Mouse (Mus musculus) lung, embryonic 16.5 days (tissue): ENCODE data around the gene Lpar5. TPM values are rescaled to one million over a fixed set of nuclear protein-coding genes. Genes with fewer than 3 reads are reported as not detected.

Experiments
- ATAC-seq: fragments of 200-750 bp; cut with Nextera tagmentation; 2 replicates; pipeline ENCODE4 v1.8.0; 2017; ENCODE audit warnings: low read depth, mild to moderate bottlenecking, moderate library complexity
- H3K27ac ChIP-seq: fragments of 300-500 bp; sonication (generic); 2 replicates; pipeline ENCODE4 v1.5.1; 2014; ENCODE audit warnings: mild to moderate bottlenecking, control low read depth, low read length
- H3K27me3 ChIP-seq: fragments of 300-500 bp; sonication (generic); 2 replicates; pipeline ENCODE4 v1.6.1; 2014; ENCODE audit warnings: low read depth, low read length, mixed read lengths; ENCODE audit not compliant: control insufficient read depth, insufficient read depth
- H3K36me3 ChIP-seq: fragments of 300-500 bp; sonication (generic); 2 replicates; pipeline ENCODE4 v1.6.1; 2014; ENCODE audit warnings: low read length; ENCODE audit not compliant: control insufficient read depth, insufficient read depth
- H3K4me1 ChIP-seq: fragments of 300-500 bp; sonication (generic); replicated peaks from 2 replicates; pipeline ENCODE4 v1.6.1; 2014; ENCODE audit warnings: low read length, mixed read lengths; ENCODE audit not compliant: control insufficient read depth, insufficient read depth
- H3K4me2 ChIP-seq: fragments of 300-500 bp; sonication (generic); 2 replicates; pipeline ENCODE4 v1.6.1; 2014; ENCODE audit warnings: low read depth, low read length, control low read depth
- H3K4me3 ChIP-seq: fragments of 300-500 bp; sonication (generic); 2 replicates; pipeline ENCODE4 v1.5.1; 2014; ENCODE audit warnings: mild to moderate bottlenecking, low read length, control low read depth
- H3K9ac ChIP-seq: fragments of 300-500 bp; sonication (generic); 2 replicates; pipeline ENCODE4 v1.6.1; 2014; ENCODE audit warnings: low read length, control low read depth
- H3K9me3 ChIP-seq: fragments of 300-500 bp; sonication (generic); 2 replicates; pipeline ENCODE4 v1.6.1; 2016; ENCODE audit warnings: low read length; ENCODE audit not compliant: control insufficient read depth
- WGBS: fragments of 180-500 bp; shearing (Covaris S2); extraction: QIAGEN DNeasy Blood & Tissue Kit; methylation state at CpG from one replicate; pipeline ENCODE4 v1.1.7; 2014; 5-methylcytosine and 5-hydroxymethylcytosine counted together
- polyA plus RNA-seq: library from polyadenylated mRNA; unstranded; fragments of >200 nt; fragmentation: Nextera tagmentation; extraction: Ambion mirVana; gene quantifications from 2 replicates; pipeline ENCODE4 v1.2.1, GENCODE M21; 2015

Gene Lpar5
- polyA plus RNA-seq, 1 experiment from 2014 or later: 0.49 TPM

GRCm38 (mm10) chr6:125090341-125091085 is 22.8 kb downstream of the Lpar5 start:
- ATAC-seq: no peak
- H3K9me3 ChIP-seq: no peaks in the 10 kb centered on the region
- 49% methylated on average over 10 of the region's 10 CpGs for WGBS
- peaks cover 25% of the 10 kb centered on the region for H3K4me1 ChIP-seq
- peak overlapping the region; percentile 62 for H3K9ac ChIP-seq
- no peaks in the 10 kb centered on the region for H3K36me3 ChIP-seq
- 0 out of 2 replicates have a peak overlapping the region, but pooled peaks have one; percentile 11 for H3K4me3 ChIP-seq
- H3K4me2 ChIP-seq: peak overlapping the region; percentile 70
- no peaks in the 10 kb centered on the region for H3K27me3 ChIP-seq
- H3K27ac ChIP-seq: peak overlapping the region; percentile 97

- H3K9me3 ChIP-seq: no peaks in the 10 kb centered on the region
- no peak overlapping the region for H3K4me2 ChIP-seq
- H3K27me3 ChIP-seq: no peaks in the 10 kb centered on the region
- peaks cover 25% of the 10 kb centered on the region for H3K4me1 ChIP-seq
- H3K36me3 ChIP-seq: no peaks in the 10 kb centered on the region
- no peak overlapping the region for H3K4me3 ChIP-seq
- 74% methylated on average over 5 of the region's 5 CpGs for WGBS
- H3K9ac ChIP-seq: no peak overlapping the region
- H3K27ac ChIP-seq: 0 out of 2 replicates have a peak overlapping the region, but pooled peaks have one; percentile 4
- ATAC-seq: no peak
These were observed 24.7 kb downstream of the Lpar5 start for GRCm38 (mm10) chr6:125092372-125092771.

- ATAC-seq: no peak
- Histone ChIP-seq H3K4me2 (no peak overlapping the region), H3K4me1 (peaks cover 34% of the 10 kb centered on the region), H3K9ac (no peak overlapping the region), H3K27ac (peak overlapping the region; percentile 95), H3K4me3 (no peak overlapping the region), H3K27me3 (no peaks in the 10 kb centered on the region), H3K9me3 (no peaks in the 10 kb centered on the region), H3K36me3 (peaks cover 5% of the 10 kb centered on the region; the same call in 1 of the 2 replicates)
- 37% methylated on average over 3 of the region's 3 CpGs for WGBS
These were observed 27.1 kb downstream of the Lpar5 start for GRCm38 (mm10) chr6:125094843-125095242.

DNA sequence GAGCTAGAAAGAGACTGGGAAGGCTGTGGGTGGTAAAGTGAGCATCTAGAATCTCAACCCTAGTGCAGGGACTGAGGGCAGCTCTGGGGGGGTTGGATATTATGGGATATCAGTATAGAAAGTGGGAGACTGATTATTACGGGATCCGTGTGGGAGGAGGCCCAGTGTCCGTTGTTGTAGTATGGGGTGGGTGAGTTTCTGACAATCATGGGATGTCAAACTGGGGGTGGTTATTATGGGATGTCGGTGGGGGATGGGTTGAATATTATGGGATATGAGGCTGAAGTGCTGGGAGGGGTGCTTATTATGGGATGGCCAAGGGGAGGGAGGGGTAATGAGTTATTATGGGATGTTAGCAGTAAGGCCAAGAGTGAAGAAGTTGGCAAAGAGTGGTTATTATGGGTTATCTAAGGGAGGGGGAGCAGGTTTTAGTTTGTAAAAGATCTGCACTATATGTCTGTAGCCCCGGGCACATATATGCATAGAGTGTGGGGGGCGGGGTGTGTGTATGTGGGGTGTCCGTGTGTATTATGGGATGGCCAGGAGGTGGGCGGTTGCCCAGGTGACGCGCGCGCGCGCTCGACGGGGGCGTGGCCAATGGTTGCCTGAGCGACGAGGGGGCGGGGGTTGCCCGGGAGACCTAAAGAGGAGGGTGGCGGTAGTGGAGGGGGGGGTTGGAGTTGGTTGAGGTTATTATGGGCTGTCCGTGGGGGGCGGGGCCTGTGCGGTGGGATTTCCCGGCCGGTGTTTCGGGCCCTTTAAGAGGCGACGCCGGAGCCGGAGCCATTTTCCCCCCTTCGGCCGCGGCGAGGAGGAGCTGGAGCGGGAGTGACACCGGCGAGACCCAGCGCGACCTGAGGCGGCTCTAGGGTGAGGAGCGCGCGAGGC is 27.9 kb downstream of the Lpar5 start, which contains the start of gene Chd4:
TSS of gene Chd4 (plus strand) at position 591 of the 888 bp plus-strand sequence.
- ATAC-seq: peak; percentile 81
- Histone ChIP-seq H3K4me1 (peaks cover 32% of the 10 kb centered on the region), H3K4me3 (peak within 1 kb of the TSS; percentile 90), H3K4me2 (peak within 1 kb of the TSS; percentile 95), H3K9ac (peak within 1 kb of the TSS; percentile 92), H3K27ac (peak within 1 kb of the TSS; percentile 95), H3K27me3 (no peaks in the 10 kb centered on the region), H3K36me3 (peaks cover 10% of the 10 kb centered on the region), H3K9me3 (no peaks in the 10 kb centered on the region)
- 2% methylated on average over 41 of the region's 45 CpGs for WGBS

DNA sequence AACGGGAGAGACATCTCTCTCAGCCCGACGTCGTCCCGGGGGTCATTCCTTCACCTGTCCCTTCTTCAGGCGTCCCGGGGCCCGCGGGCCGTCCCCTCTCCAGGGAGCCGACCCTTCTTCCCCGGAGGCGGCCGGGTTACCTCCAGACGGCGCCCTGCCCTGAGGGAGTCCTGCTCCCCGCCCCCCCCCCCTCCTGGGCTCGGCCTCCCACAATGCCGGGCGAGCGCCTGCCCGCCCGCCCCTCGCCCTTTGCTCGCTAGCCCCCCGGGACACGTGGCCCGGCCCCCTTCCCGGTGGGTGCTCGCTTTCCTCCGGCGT is 28.5 kb downstream of the Lpar5 start:
- peaks cover 14% of the 10 kb centered on the region for H3K36me3 ChIP-seq
- peak overlapping the region; percentile 95 for H3K4me2 ChIP-seq
- H3K9me3 ChIP-seq: no peaks in the 10 kb centered on the region
- no peaks in the 10 kb centered on the region for H3K27me3 ChIP-seq
- 0% methylated on average over 15 of the region's 32 CpGs for WGBS
- peak overlapping the region; percentile 90 for H3K4me3 ChIP-seq
- peak overlapping the region; percentile 92 for H3K9ac ChIP-seq
- H3K27ac ChIP-seq: peak overlapping the region; percentile 95
- ATAC-seq: peak; percentile 20
- peaks cover 30% of the 10 kb centered on the region for H3K4me1 ChIP-seq

- H3K4me1 ChIP-seq: peaks cover 30% of the 10 kb centered on the region
- no peaks in the 10 kb centered on the region for H3K27me3 ChIP-seq
- peaks cover 19% of the 10 kb centered on the region for H3K36me3 ChIP-seq
- H3K4me2 ChIP-seq: peak overlapping the region; percentile 95
- H3K27ac ChIP-seq: peak overlapping the region; percentile 95
- H3K4me3 ChIP-seq: peak overlapping the region; percentile 90
- H3K9ac ChIP-seq: peak overlapping the region; percentile 92
- no peaks in the 10 kb centered on the region for H3K9me3 ChIP-seq
- whole genome bisulfite sequencing: 0% methylated on average over 36 of the region's 44 CpGs
- peak; percentile 55 for ATAC-seq
These were observed 29.1 kb downstream of the Lpar5 start for GRCm38 (mm10) chr6:125096597-125097345.

- Histone ChIP-seq H3K36me3 (peaks cover 24% of the 10 kb centered on the region), H3K9ac (peak overlapping the region; percentile 92), H3K4me1 (peaks cover 30% of the 10 kb centered on the region), H3K4me2 (peak overlapping the region; percentile 95), H3K9me3 (no peaks in the 10 kb centered on the region), H3K4me3 (peak overlapping the region; percentile 90), H3K27ac (peak overlapping the region; percentile 95), H3K27me3 (no peaks in the 10 kb centered on the region)
- ATAC-seq: peak; percentile 4
- WGBS: under 1% methylated on average over 12 of the region's 12 CpGs
These were observed 29.6 kb downstream of the Lpar5 start for GRCm38 (mm10) chr6:125097346-125097689.

GRCm38 (mm10) chr6:125097951-125098350 is 30.2 kb downstream of the Lpar5 start:
- ATAC-seq: no peak
- Histone ChIP-seq H3K4me3 (peak overlapping the region; percentile 90), H3K9ac (peak overlapping the region; percentile 92), H3K4me1 (peaks cover 30% of the 10 kb centered on the region), H3K9me3 (no peaks in the 10 kb centered on the region), H3K4me2 (peak overlapping the region; percentile 95), H3K36me3 (peaks cover 31% of the 10 kb centered on the region), H3K27ac (no peak overlapping the region), H3K27me3 (no peaks in the 10 kb centered on the region)
- WGBS: 31% methylated on average over 8 of the region's 8 CpGs
